Mouse (Mus musculus) frontal cortex, postnatal 36 days (tissue): Measurements from ENCODE around the gene Ccl25.

Source experiments
- DNase-seq, 2 experiments: peaks; one replicate each; pipeline ENCODE4 v3.0.0; 2022; ENCODE audit warnings: low spot score in 2 of 2

Gene Ccl25

GRCm38 (mm10) chr8:4324983-4325750, at the start of gene Ccl25, which contains the start of gene Elavl1:
Ccl25 (plus strand) TSS chr8:4325210.
Elavl1 (minus strand) TSS chr8:4325413.
- peak; percentile 97 to 99 for DNase-seq

- DNase-seq, result peak; percentile 95 to 97
Observed at GRCm38 (mm10) chr8:4275275-4276110, 49.5 kb upstream of the Ccl25 start, which contains the start of gene Timm44. Timm44 (minus strand) TSS chr8:4275913.

- no peak for DNase-seq
Observed at GRCm38 (mm10) chr8:4276111-4276465, 48.9 kb upstream of the Ccl25 start.

GRCm38 (mm10) chr8:4292738-4293137, 32.3 kb upstream of the Ccl25 start:
- no peak for DNase-seq

- DNase-seq, result no peak
Observed at GRCm38 (mm10) chr8:4297822-4298221, 27.2 kb upstream of the Ccl25 start.

- DNase-seq, result no peak
Observed at GRCm38 (mm10) chr8:4304124-4304547, 20.9 kb upstream of the Ccl25 start.

- no peak for DNase-seq
Observed at GRCm38 (mm10) chr8:4305838-4306237, 19.2 kb upstream of the Ccl25 start.

GRCm38 (mm10) chr8:4312104-4312503, 12.9 kb upstream of the Ccl25 start:
- no peak for DNase-seq

- DNase-seq, result no peak
Observed at GRCm38 (mm10) chr8:4313254-4314124, 11.5 kb upstream of the Ccl25 start.

GRCm38 (mm10) chr8:4314852-4315251, 10.2 kb upstream of the Ccl25 start:
- DNase-seq, result no peak

- DNase-seq, result no peak
Observed at GRCm38 (mm10) chr8:4318124-4318523, 6.9 kb upstream of the Ccl25 start.

- DNase-seq, result no peak
Observed at GRCm38 (mm10) chr8:4318796-4319572, 6.0 kb upstream of the Ccl25 start.

GRCm38 (mm10) chr8:4319573-4319872, 5.5 kb upstream of the Ccl25 start:
- no peak for DNase-seq

GRCm38 (mm10) chr8:4320404-4320803, 4.6 kb upstream of the Ccl25 start:
- no peak for DNase-seq

GRCm38 (mm10) chr8:4321031-4321430, 4.0 kb upstream of the Ccl25 start:
- DNase-seq, result no peak

- peak; percentile 83 to 88 for DNase-seq
Observed at GRCm38 (mm10) chr8:4322470-4322869, 2.5 kb upstream of the Ccl25 start.

GRCm38 (mm10) chr8:4323917-4324316, 1.1 kb upstream of the Ccl25 start:
- no peak for DNase-seq

- DNase-seq, result peak in 1 of 2 experiments; percentile 18
Observed at GRCm38 (mm10) chr8:4324525-4324924, 485 bp upstream of the Ccl25 start.

- DNase-seq, result no peak
Observed at GRCm38 (mm10) chr8:4325751-4326036, 684 bp downstream of the Ccl25 start.

- no peak for DNase-seq
Observed at GRCm38 (mm10) chr8:4329000-4329399, 4.0 kb downstream of the Ccl25 start.

GRCm38 (mm10) chr8:4333966-4334365, 9.0 kb downstream of the Ccl25 start:
- no peak for DNase-seq
